Mouse (Mus musculus) heart, adult 2 months (tissue): ENCODE measurements around the gene Scn10a.

Experiments
- CTCF ChIP-seq: fragments of 200-600 bp; IDR thresholded peaks from 2 replicates; pipeline ENCODE4 v1.8.1; 2022; ENCODE audit warnings: antibody characterized with exemption, mild to moderate bottlenecking, moderate library complexity
- EP300 ChIP-seq: fragments of 200-500 bp; IDR thresholded peaks from 2 replicates; pipeline ENCODE4 v1.6.1; 2011; ENCODE audit warnings: low read depth, low read length, control low read depth; ENCODE audit not compliant: insufficient read depth
- POLR2A ChIP-seq: fragments of 200-500 bp; IDR thresholded peaks from 2 replicates; pipeline ENCODE4 v1.6.1; 2011; ENCODE audit warnings: mild to moderate bottlenecking, low read depth, low read length, control low read depth; ENCODE audit not compliant: insufficient read depth

- no peak for TF ChIP-seq EP300
- TF ChIP-seq POLR2A: no peak
- no peak for TF ChIP-seq CTCF
These were observed 95.0 kb downstream of the Scn10a start for GRCm38 (mm10) chr9:119624151-119624550.
